Mouse (Mus musculus) MN1 (cell line): ENCODE measurements around the gene Fbxo6.
"Not testable (repeated sequence)": the region's sequence is repeated elsewhere in the genome, so short reads cannot be mapped to it uniquely, and the experiment has no call there.

Experiments used
- DNase-seq: peaks from one replicate; pipeline ENCODE4 v3.0.0-alpha.2; 2016; ENCODE audit warnings: low spot score

The Fbxo6 gene

DNA sequence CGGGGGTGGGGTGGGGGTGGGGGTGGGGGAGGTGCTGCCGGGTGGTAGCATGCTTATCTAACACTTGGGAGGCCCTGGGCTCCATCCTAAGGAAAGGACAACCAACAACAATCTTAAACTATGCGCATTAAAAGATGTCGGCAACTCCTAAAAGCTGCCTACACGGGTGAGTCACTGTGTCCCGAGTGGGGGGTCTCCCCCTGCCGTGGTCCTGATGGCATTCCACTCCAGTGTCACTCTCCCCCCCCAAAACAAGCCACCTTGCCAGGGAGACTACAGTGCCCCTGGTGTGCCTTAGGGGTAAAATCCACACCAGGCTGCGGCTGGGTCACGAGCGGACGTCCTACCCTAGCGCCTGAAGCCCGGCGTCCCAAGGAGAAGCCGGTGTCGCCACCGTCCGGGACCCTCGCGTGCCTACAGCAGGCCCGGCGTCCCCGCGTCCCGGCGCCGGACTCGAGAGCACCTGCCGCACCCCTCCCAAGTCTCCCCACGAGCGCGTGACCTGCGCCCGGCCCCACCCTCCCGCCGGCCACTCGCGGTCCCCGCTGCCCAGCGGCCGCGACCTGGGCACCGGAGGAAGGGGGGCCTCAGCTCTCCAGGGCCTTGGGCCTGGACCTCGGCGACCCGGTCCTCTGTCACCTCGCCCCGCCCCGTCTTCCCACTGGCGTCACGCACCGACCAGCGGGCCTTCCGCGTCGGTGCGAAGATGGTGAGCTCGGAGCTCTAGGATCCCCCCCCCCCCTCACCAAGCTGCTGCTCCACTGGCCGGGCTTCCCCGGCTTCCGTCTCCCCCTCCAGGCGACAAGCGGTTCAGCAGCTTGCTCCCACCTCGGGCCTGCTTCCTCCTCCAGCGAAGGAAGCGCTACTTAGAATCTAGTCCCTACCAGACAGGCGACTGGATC, at the start of gene Fbxo6:
TSS of gene Fbxo6 (minus strand) at position 874 of the 902 bp plus-strand sequence.
- DNase-seq: peak; percentile 94

DNA sequence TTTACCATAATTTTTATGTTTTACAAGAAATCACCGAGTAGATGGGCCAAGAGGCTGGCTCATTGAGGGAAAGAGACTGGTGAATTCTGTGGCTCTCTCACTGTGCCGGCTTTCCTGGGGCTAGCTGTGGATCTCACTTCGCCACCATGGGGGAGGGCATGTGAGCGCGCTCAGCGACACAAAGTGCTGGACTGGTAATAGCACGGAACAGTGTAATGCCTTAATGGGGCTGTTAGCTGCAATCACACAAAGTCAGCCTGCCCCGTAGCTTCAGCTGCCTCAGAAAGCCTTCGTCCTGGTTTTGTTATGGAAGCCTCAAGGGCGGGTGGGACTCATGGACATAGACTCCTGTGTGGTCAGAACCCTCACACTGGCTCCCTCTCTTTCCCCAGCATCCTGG, 46.8 kb upstream of the Fbxo6 start:
- DNase-seq: no peak

GRCm38 (mm10) chr4:148194400-148194799, 42.5 kb upstream of the Fbxo6 start:
- no peak for DNase-seq

GRCm38 (mm10) chr4:148192707-148193245, 40.8 kb upstream of the Fbxo6 start:
- DNase-seq: no peak

DNA sequence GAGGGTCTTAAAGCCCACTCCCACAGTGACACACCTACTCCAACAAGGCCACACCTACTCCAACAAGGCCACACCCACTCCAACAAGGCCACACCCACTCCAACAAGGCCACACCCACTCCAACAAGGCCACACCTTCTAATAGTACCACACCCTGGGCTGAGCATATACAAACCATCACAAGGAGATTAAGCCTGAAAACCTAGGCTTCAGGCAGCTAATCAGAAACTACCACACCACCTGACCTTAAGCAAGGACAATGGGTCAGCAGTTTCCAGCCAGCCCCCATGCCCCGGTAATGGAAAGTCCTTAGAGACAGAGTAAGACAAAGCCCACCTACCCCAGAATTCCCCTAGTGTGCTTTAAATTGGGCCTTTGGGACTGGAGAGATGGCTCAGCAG, 36.8 kb upstream of the Fbxo6 start:
- not testable (repeated sequence) for DNase-seq

GRCm38 (mm10) chr4:148185819-148186218, 33.9 kb upstream of the Fbxo6 start:
- no peak for DNase-seq

- no peak for DNase-seq
Measured at GRCm38 (mm10) chr4:148184564-148184963, 32.6 kb upstream of the Fbxo6 start.

DNA sequence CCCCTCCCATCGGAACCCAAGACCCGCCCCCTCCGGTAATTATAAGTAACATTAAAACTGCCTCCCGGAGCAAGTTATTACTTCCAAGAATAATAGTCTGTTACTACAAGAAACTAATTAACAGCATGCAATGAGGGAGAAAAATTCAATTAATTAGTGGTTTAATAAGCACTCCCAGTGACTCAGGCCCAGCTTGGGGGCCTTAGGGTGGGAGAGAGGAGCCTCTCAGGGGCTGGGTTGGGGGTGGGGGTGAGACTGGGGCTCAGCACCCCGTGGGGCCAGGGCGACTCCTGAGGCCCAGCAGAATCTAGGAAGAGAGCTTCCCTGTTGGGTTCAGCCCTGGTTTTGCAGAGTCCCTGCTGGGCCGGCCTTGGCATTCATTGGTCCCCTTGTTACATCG, 30.4 kb upstream of the Fbxo6 start:
- no peak for DNase-seq

- no peak for DNase-seq
Measured at GRCm38 (mm10) chr4:148181483-148181882, 29.5 kb upstream of the Fbxo6 start.

GRCm38 (mm10) chr4:148177716-148178115, 25.8 kb upstream of the Fbxo6 start:
- no peak for DNase-seq

DNA sequence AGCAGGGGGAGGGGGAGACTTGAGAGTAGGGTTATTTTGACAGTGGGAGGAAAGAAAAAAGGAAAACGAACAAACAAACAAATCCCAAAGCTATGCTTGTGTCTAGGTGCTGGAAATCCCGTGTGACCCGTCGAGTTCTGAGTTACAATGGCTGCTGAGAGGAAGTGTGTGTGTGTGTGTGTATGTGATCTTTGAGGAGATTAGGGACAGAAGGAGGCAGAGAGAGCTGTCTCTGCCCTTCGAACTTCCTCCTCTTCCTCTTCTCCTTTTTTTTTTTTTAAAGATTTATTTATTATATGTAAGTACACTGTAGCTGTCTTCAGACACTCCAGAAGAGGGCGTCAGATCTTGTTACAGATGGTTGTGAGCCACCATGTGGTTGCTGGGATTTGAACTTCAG, 24.7 kb upstream of the Fbxo6 start:
- DNase-seq: not testable (repeated sequence)

- DNase-seq: no peak
Measured at GRCm38 (mm10) chr4:148174495-148174862, 22.5 kb upstream of the Fbxo6 start.

GRCm38 (mm10) chr4:148173811-148174494, 22.0 kb upstream of the Fbxo6 start:
- peak; percentile 51 for DNase-seq

DNA sequence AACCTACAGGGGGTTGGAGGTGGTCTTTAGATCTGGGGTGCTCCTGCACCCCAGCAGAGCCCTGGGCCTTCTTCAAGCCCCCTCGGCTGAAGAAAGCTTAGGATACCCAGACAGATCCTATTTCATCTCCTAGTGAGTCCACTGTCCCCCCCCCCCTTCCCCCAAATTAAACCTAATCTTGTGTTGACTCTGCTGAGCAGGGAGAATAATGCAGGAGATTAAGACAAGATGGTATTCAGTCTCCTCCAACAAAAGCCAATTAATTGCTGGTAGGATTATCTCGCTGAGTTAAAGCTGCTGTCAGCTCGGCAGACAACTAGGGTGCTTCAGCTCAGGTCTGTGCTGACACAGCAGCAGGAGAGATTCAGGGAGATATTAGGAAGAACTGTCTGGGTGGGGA, 19.3 kb upstream of the Fbxo6 start:
- DNase-seq: no peak

- DNase-seq: peak; percentile 67
Measured at GRCm38 (mm10) chr4:148170842-148171241, 18.9 kb upstream of the Fbxo6 start.

GRCm38 (mm10) chr4:148169586-148169985, 17.6 kb upstream of the Fbxo6 start:
- no peak for DNase-seq

DNA sequence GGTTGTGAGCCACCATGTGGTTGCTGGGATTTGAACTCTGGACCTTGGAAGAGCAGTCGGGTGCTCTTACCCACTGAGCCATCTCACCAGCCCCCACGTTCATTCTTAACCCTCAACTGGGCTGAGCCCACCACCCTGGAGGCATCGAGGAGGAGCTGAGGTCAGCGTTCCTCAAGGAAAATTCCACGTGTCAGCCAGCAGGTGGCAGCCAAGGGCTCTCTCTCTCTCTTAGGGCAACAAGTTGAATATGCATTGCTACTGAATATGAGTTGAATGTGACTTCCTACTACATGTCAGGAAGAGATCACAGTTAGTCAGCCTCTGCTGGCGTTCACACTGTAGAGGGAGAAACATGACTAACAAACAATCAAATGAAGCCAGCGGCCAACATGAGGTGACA, 16.3 kb upstream of the Fbxo6 start:
- DNase-seq: peak; percentile 75

DNA sequence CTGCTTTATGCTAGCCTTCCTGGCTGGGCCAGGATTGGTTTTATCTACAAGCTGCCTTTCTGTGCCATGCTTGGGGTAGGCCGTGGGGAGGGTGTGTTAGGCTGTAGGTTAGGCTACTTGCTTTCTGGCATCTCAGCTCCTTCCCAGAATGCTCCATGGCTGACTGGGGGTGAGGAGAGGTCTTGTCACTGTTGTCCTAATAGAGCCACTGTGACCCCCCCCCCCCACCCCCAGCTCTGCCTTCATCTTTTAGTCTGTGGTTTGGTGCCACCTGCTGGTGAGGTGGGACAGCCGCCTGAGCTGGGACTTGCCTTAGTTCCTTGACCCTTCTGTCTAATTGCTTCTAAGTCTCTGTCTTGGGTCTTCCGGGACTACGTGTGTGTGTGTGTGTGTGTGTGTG, 15.0 kb upstream of the Fbxo6 start:
- peak; percentile 77 for DNase-seq

GRCm38 (mm10) chr4:148166431-148166830, 14.5 kb upstream of the Fbxo6 start:
- DNase-seq: no peak

DNA sequence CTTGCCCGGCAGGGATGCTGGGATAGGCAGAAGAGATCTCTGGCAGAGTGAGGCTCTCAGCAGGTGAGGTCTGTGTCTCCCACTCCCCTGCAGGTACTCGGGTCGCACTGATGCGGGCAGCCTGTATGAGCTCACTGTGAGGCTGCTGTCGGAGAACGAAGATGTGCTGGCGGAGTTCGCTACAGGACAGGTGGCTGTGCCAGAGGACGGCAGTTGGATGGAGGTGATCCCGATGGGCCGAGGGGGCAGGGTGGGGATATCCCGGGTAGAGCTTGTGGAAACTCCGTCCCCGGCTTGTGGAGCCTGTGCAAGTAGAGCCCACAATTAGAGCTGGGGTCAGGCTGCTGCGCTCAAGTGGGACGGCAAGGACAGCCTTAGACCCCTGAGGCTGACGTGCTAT, 13.6 kb upstream of the Fbxo6 start:
- DNase-seq: no peak

- DNase-seq: no peak
Measured at GRCm38 (mm10) chr4:148164461-148164860, 12.5 kb upstream of the Fbxo6 start.

GRCm38 (mm10) chr4:148164002-148164439, 12.1 kb upstream of the Fbxo6 start:
- peak; percentile 91 for DNase-seq
